31 mouse cellular contexts compared by ENCODE assay signal in genomic region chr4:149469557-149469956, GRCm38 (mm10). TPM values are rescaled to one million over a fixed set of nuclear protein-coding genes. Genes with fewer than 3 reads are reported as not detected.
A peak's percentile ranks its signal among the peaks of the same experiment; 100 is the strongest.
DNase-seq lines count a peak whose midpoint lies in the region; ATAC-seq and TF ChIP-seq lines count a peak whose summit lies in the region.
"Had no signal": no experiment of that assay in that cellular context is flagged by ENCODE, and none has a peak within 500 bp of the region (broad histone marks: within the 10 kb centered on the region; RNA-seq: fewer than 3 reads in every experiment).

No protein-coding gene starts in this region.

- ATAC-seq in cerebellum, adult (ENCODE audit: insufficient number of reproducible peaks, low FRiP score, low TSS enrichment) = no peak
- ATAC-seq: forebrain, embryonic 14.5 days; intestine, embryonic 16.5 days had no signal

- no peak overlapping the region for H3K4me3 ChIP-seq in left cerebral cortex, adult 2 months
- H3K4me3 ChIP-seq: embryonic facial prominence, embryonic 12.5 days; erythroblast, embryonic 14.5 days; heart, embryonic 10.5 days; hindbrain, embryonic 13.5 days; kidney, embryonic 15.5 days; limb, embryonic 10.5 days; stomach, embryonic 15.5 days had no signal

- peak; percentile 44 to 54 for DNase-seq in spleen, postnatal 36 days (ENCODE audit: low spot score in 2 of 2)
- DNase-seq in spleen, postnatal 4 days (ENCODE audit: low spot score in 2 of 2) = no peak
- DNase-seq in induced T-regulatory cell, adult 2 months (ENCODE audit: low read depth) = peak; percentile 83
- DNase-seq in thymus, postnatal 0 days (ENCODE audit: low spot score) = peak; percentile 94
- DNase-seq in left cerebral cortex, adult 2 months (ENCODE audit: extremely low spot score in 1 of 2, low spot score in 2 of 2) = no peak
- no peak for DNase-seq in yolk sac, embryonic 10.5 days (ENCODE audit: low spot score)
- DNase-seq: B cell, adult 2 months; cerebellum, adult 9-10 months; heart, postnatal 14 days; kidney, postnatal 4 days; layer of hippocampus, adult 9-11 months; lung, adult 2 months; lung, postnatal 36 days had no signal

- intact Hi-C loops in left cerebral cortex, adult 2 months (cut with DNase I) = no loop called here

- TF ChIP-seq CTCF in left cerebral cortex, adult 2 months (IDR thresholded peaks at IDR 0.05) = no peak

- no peak overlapping the region for H3K27ac ChIP-seq in left cerebral cortex, adult 2 months
- H3K27ac ChIP-seq: embryonic facial prominence, embryonic 12.5 days; heart, embryonic 10.5 days; hindbrain, embryonic 13.5 days; kidney, embryonic 15.5 days; limb, embryonic 10.5 days; stomach, embryonic 15.5 days had no signal

RNA-seq across cellular contexts. Expression of gene Tmem274, which starts 7.6 kb away (rescaled TPM):
- polyA plus RNA-seq in thymus, postnatal 0 days (2015; fragmentation: Nextera tagmentation; extraction: Ambion mirVana) = 0.31 TPM in 1 of 2 replicates, not detected in the other
- total RNA-seq in left cerebral cortex, adult 2 months (2021) = not detected
- total RNA-seq: adrenal gland, adult 18-20 months; common myeloid progenitor, adult 5-6 weeks; G1E; gastrocnemius, postnatal 4 days; heart, postnatal 14 days; left cerebral cortex, adult 8-10 months; liver, adult 2 months; midbrain, postnatal 0 days had no signal
- polyA plus RNA-seq: erythroblast, embryonic 14.5 days; forebrain, embryonic 14.5 days; G1E; hindbrain, embryonic 13.5 days; liver, adult 2 months; lung, adult 2 months; midbrain, postnatal 0 days; neural tube, embryonic 11.5 days had no signal

RNA-seq across cellular contexts. Expression of gene Rbp7, which starts 14.8 kb away (rescaled TPM):
- polyA plus RNA-seq in thymus, postnatal 0 days (2015; fragmentation: Nextera tagmentation; extraction: Ambion mirVana) = 12.6 and 18.0 TPM in 2 replicates
- not detected for total RNA-seq in left cerebral cortex, adult 2 months (2021)
- total RNA-seq: common myeloid progenitor, adult 5-6 weeks; G1E; left cerebral cortex, adult 8-10 months; liver, adult 2 months; midbrain, postnatal 0 days had no signal
- polyA plus RNA-seq: erythroblast, embryonic 14.5 days; forebrain, embryonic 14.5 days; G1E; hindbrain, embryonic 13.5 days; limb, embryonic 10.5 days; liver, adult 2 months; neural tube, embryonic 11.5 days had no signal

RNA-seq across cellular contexts. Expression of gene Nmnat1, which starts 15.4 kb away (rescaled TPM):
- 13.4 and 15.3 TPM in 2 replicates for polyA plus RNA-seq in thymus, postnatal 0 days (2015; fragmentation: Nextera tagmentation; extraction: Ambion mirVana)
- total RNA-seq in left cerebral cortex, adult 2 months (2021) = 10 to 100 TPM in 1 of 2 experiments, 1 to 10 TPM in 1; 9.9 to 12.8 TPM

RNA-seq across cellular contexts. Expression of gene Lzic, which starts 15.5 kb away (rescaled TPM):
- 62.8 and 66.6 TPM in 2 replicates for polyA plus RNA-seq in thymus, postnatal 0 days (2015; fragmentation: Nextera tagmentation; extraction: Ambion mirVana)
- total RNA-seq in left cerebral cortex, adult 2 months (2021) = 10 to 100 TPM; 16.8 to 17.6 TPM

RNA-seq across cellular contexts. Expression of gene Ube4b, which starts 43.0 kb away (rescaled TPM):
- polyA plus RNA-seq in thymus, postnatal 0 days (2015; fragmentation: Nextera tagmentation; extraction: Ambion mirVana) = 27.3 and 28.5 TPM in 2 replicates
- total RNA-seq in left cerebral cortex, adult 2 months (2021) = 100 to 1,000 TPM; 110 TPM

Comparison
In these comparisons a context has a peak if more than half of its experiments do, and no peak if none do; other contexts are left out.
1. DNase-seq: peak in spleen, postnatal 36 days (2 of 2), induced T-regulatory cell, adult 2 months (single experiment) and thymus, postnatal 0 days (single experiment); none in spleen, postnatal 4 days (0 of 2), left cerebral cortex, adult 2 months (0 of 2) and yolk sac, embryonic 10.5 days (single experiment).